Mouse (Mus musculus): ENCODE measurements at regions not wholly inside any gene's neighbourhood (a gene's known extent, or its start where the extent isn't known, plus 50 kb on each side); places are given as distances from the start of the nearest gene placed in this dataset.
A peak's percentile ranks its signal among the peaks of the same experiment; 100 is the strongest.

- WGBS: 80% methylated on average over 3 of the region's 3 CpGs
- no peak overlapping the region for H3K9ac ChIP-seq (replicated peaks; ENCODE audit: low read length)
- H3K4me3 ChIP-seq (ENCODE audit: low read depth, low read length): no peak overlapping the region
- H3K4me1 ChIP-seq (ENCODE audit: control insufficient read depth, insufficient read depth, low read length): no peaks in the 10 kb centered on the region
- DNase-seq (ENCODE audit: low spot score): no peak
- no peaks in the 10 kb centered on the region for H3K36me3 ChIP-seq (replicated peaks; ENCODE audit: control insufficient read depth, insufficient read depth, low read depth, low read length)
- H3K27me3 ChIP-seq (ENCODE audit: control insufficient read depth, insufficient read depth, low read length): no peaks in the 10 kb centered on the region
- no peak overlapping the region for H3K27ac ChIP-seq (replicated peaks; ENCODE audit: low read depth, low read length)
- no peak for ATAC-seq (replicated peaks; ENCODE audit: insufficient number of reproducible peaks, low FRiP score, low TSS enrichment, low read depth)
- H3K9me3 ChIP-seq (replicated peaks; ENCODE audit: control insufficient read depth, low read length): no peaks in the 10 kb centered on the region
- H3K4me2 ChIP-seq (ENCODE audit: low read depth, low read length): no peak overlapping the region
Measured at GRCm38 (mm10) chr1:57075221-57075620, 96.8 kb upstream of the Satb2 start.

- no peak overlapping the region for H3K27ac ChIP-seq (replicated peaks; ENCODE audit: low read depth, low read length)
- H3K9me3 ChIP-seq (replicated peaks; ENCODE audit: control insufficient read depth, low read length): no peaks in the 10 kb centered on the region
- no peak overlapping the region for H3K4me2 ChIP-seq (ENCODE audit: low read depth, low read length)
- H3K36me3 ChIP-seq (replicated peaks; ENCODE audit: control insufficient read depth, insufficient read depth, low read depth, low read length): no peaks in the 10 kb centered on the region
- ATAC-seq (replicated peaks; ENCODE audit: insufficient number of reproducible peaks, low FRiP score, low TSS enrichment, low read depth): no peak
- no peak overlapping the region for H3K9ac ChIP-seq (replicated peaks; ENCODE audit: low read length)
- no peaks in the 10 kb centered on the region for H3K27me3 ChIP-seq (ENCODE audit: control insufficient read depth, insufficient read depth, low read length)
- peak; percentile 59 for DNase-seq (ENCODE audit: low spot score)
- WGBS: 17% methylated on average over 8 of the region's 8 CpGs
- H3K4me3 ChIP-seq (ENCODE audit: low read depth, low read length): no peak overlapping the region
- H3K4me1 ChIP-seq (ENCODE audit: control insufficient read depth, insufficient read depth, low read length): no peaks in the 10 kb centered on the region
Measured at GRCm38 (mm10) chr1:57076696-57077095, 98.2 kb upstream of the Satb2 start.

GRCm38 (mm10) chr1:57080306-57080705 lies 101.9 kb upstream of the Satb2 start:
- WGBS: 26% methylated on average over 4 of the region's 4 CpGs
- Histone ChIP-seq H3K36me3 (replicated peaks; ENCODE audit: control insufficient read depth, insufficient read depth, low read depth, low read length) (no peaks in the 10 kb centered on the region), H3K9ac (replicated peaks; ENCODE audit: low read length) (no peak overlapping the region), H3K4me2 (ENCODE audit: low read depth, low read length) (no peak overlapping the region), H3K4me1 (ENCODE audit: control insufficient read depth, insufficient read depth, low read length) (no peaks in the 10 kb centered on the region), H3K9me3 (replicated peaks; ENCODE audit: control insufficient read depth, low read length) (no peaks in the 10 kb centered on the region), H3K27ac (replicated peaks; ENCODE audit: low read depth, low read length) (no peak overlapping the region), H3K27me3 (ENCODE audit: control insufficient read depth, insufficient read depth, low read length) (no peaks in the 10 kb centered on the region), H3K4me3 (ENCODE audit: low read depth, low read length) (no peak overlapping the region)
- ATAC-seq (replicated peaks; ENCODE audit: insufficient number of reproducible peaks, low FRiP score, low TSS enrichment, low read depth): no peak
- DNase-seq (ENCODE audit: low spot score): peak; percentile 65

GRCm38 (mm10) chr1:57083134-57083533 lies 104.7 kb upstream of the Satb2 start:
- H3K9ac ChIP-seq (replicated peaks; ENCODE audit: low read length): no peak overlapping the region
- H3K4me2 ChIP-seq (ENCODE audit: low read depth, low read length): no peak overlapping the region
- 45% methylated on average over 17 of the region's 17 CpGs for WGBS
- ATAC-seq (replicated peaks; ENCODE audit: insufficient number of reproducible peaks, low FRiP score, low TSS enrichment, low read depth) (no peak), DNase-seq (ENCODE audit: low spot score) (peak; percentile 46)
- no peaks in the 10 kb centered on the region for H3K36me3 ChIP-seq (replicated peaks; ENCODE audit: control insufficient read depth, insufficient read depth, low read depth, low read length)
- H3K27me3 ChIP-seq (ENCODE audit: control insufficient read depth, insufficient read depth, low read length): no peaks in the 10 kb centered on the region
- no peak overlapping the region for H3K27ac ChIP-seq (replicated peaks; ENCODE audit: low read depth, low read length)
- no peak overlapping the region for H3K4me3 ChIP-seq (ENCODE audit: low read depth, low read length)
- H3K9me3 ChIP-seq (replicated peaks; ENCODE audit: control insufficient read depth, low read length): no peaks in the 10 kb centered on the region
- no peaks in the 10 kb centered on the region for H3K4me1 ChIP-seq (ENCODE audit: control insufficient read depth, insufficient read depth, low read length)

GRCm38 (mm10) chr1:57083540-57084083 lies 105.2 kb upstream of the Satb2 start:
- no peak overlapping the region for H3K4me3 ChIP-seq (ENCODE audit: low read depth, low read length)
- DNase-seq (ENCODE audit: low spot score): no peak
- H3K4me2 ChIP-seq (ENCODE audit: low read depth, low read length): no peak overlapping the region

GRCm38 (mm10) chr1:57095361-57096247 lies 117.2 kb upstream of the Satb2 start:
- H3K27me3 ChIP-seq (ENCODE audit: control insufficient read depth, insufficient read depth, low read length): no peaks in the 10 kb centered on the region
- H3K9ac ChIP-seq (replicated peaks; ENCODE audit: low read length): no peak overlapping the region
- DNase-seq (ENCODE audit: low spot score): peak; percentile 43
- H3K4me1 ChIP-seq (ENCODE audit: control insufficient read depth, insufficient read depth, low read length): peaks cover 3% of the 10 kb centered on the region; the same call in 1 of the 2 replicates
- H3K4me3 ChIP-seq (ENCODE audit: low read depth, low read length): no peak overlapping the region
- H3K9me3 ChIP-seq (replicated peaks; ENCODE audit: control insufficient read depth, low read length): no peaks in the 10 kb centered on the region
- no peak overlapping the region; the same call in 1 of the 2 replicates for H3K4me2 ChIP-seq (ENCODE audit: low read depth, low read length)
- ATAC-seq (replicated peaks; ENCODE audit: insufficient number of reproducible peaks, low FRiP score, low TSS enrichment, low read depth): peak; percentile 64
- no peaks in the 10 kb centered on the region for H3K36me3 ChIP-seq (replicated peaks; ENCODE audit: control insufficient read depth, insufficient read depth, low read depth, low read length)
- WGBS: 52% methylated on average over 18 of the region's 18 CpGs
- H3K27ac ChIP-seq (replicated peaks; ENCODE audit: low read depth, low read length): peak overlapping the region; percentile 23

More at GRCm38 (mm10) chr1:57083540-57084083, 105.2 kb upstream of the Satb2 start:
- Histone ChIP-seq H3K27ac (replicated peaks; ENCODE audit: low read depth, low read length) (no peak overlapping the region), H3K36me3 (replicated peaks; ENCODE audit: control insufficient read depth, insufficient read depth, low read depth, low read length) (no peaks in the 10 kb centered on the region), H3K9ac (replicated peaks; ENCODE audit: low read length) (no peak overlapping the region), H3K4me1 (ENCODE audit: control insufficient read depth, insufficient read depth, low read length) (no peaks in the 10 kb centered on the region), H3K9me3 (replicated peaks; ENCODE audit: control insufficient read depth, low read length) (no peaks in the 10 kb centered on the region), H3K27me3 (ENCODE audit: control insufficient read depth, insufficient read depth, low read length) (no peaks in the 10 kb centered on the region)
- WGBS: 82% methylated on average over 6 of the region's 6 CpGs
- no peak for ATAC-seq (replicated peaks; ENCODE audit: insufficient number of reproducible peaks, low FRiP score, low TSS enrichment, low read depth)

- 34% methylated on average over 4 of the region's 4 CpGs for WGBS
- Histone ChIP-seq H3K36me3 (replicated peaks; ENCODE audit: control insufficient read depth, insufficient read depth, low read depth, low read length) (no peaks in the 10 kb centered on the region), H3K4me2 (ENCODE audit: low read depth, low read length) (no peak overlapping the region), H3K9ac (replicated peaks; ENCODE audit: low read length) (no peak overlapping the region), H3K4me1 (ENCODE audit: control insufficient read depth, insufficient read depth, low read length) (peaks cover 3% of the 10 kb centered on the region; the same call in 1 of the 2 replicates), H3K27ac (replicated peaks; ENCODE audit: low read depth, low read length) (peak overlapping the region; percentile 23; the same call in 1 of the 2 replicates), H3K9me3 (replicated peaks; ENCODE audit: control insufficient read depth, low read length) (no peaks in the 10 kb centered on the region), H3K4me3 (ENCODE audit: low read depth, low read length) (no peak overlapping the region), H3K27me3 (ENCODE audit: control insufficient read depth, insufficient read depth, low read length) (no peaks in the 10 kb centered on the region)
- ATAC-seq (replicated peaks; ENCODE audit: insufficient number of reproducible peaks, low FRiP score, low TSS enrichment, low read depth) (no peak), DNase-seq (ENCODE audit: low spot score) (peak; percentile 70)
Measured at GRCm38 (mm10) chr1:57096248-57096600, 117.8 kb upstream of the Satb2 start.

GRCm38 (mm10) chr1:57096740-57097139 lies 118.3 kb upstream of the Satb2 start:
- Histone ChIP-seq H3K9ac (replicated peaks; ENCODE audit: low read length) (no peak overlapping the region), H3K4me2 (ENCODE audit: low read depth, low read length) (no peak overlapping the region)
- DNase-seq (ENCODE audit: low spot score): peak; percentile 32

More at GRCm38 (mm10) chr1:57096740-57097139, 118.3 kb upstream of the Satb2 start:
- no peaks in the 10 kb centered on the region for H3K36me3 ChIP-seq (replicated peaks; ENCODE audit: control insufficient read depth, insufficient read depth, low read depth, low read length)
- peak overlapping the region; percentile 23; the same call in 1 of the 2 replicates for H3K27ac ChIP-seq (replicated peaks; ENCODE audit: low read depth, low read length)
- no peaks in the 10 kb centered on the region for H3K27me3 ChIP-seq (ENCODE audit: control insufficient read depth, insufficient read depth, low read length)
- peaks cover 3% of the 10 kb centered on the region; the same call in 1 of the 2 replicates for H3K4me1 ChIP-seq (ENCODE audit: control insufficient read depth, insufficient read depth, low read length)
- no peak overlapping the region for H3K4me3 ChIP-seq (ENCODE audit: low read depth, low read length)
- no peaks in the 10 kb centered on the region for H3K9me3 ChIP-seq (replicated peaks; ENCODE audit: control insufficient read depth, low read length)
- no peak for ATAC-seq (replicated peaks; ENCODE audit: insufficient number of reproducible peaks, low FRiP score, low TSS enrichment, low read depth)
- 53% methylated on average over 8 of the region's 8 CpGs for WGBS
